Mouse (Mus musculus) limb, embryonic 12.5 days (tissue): ENCODE data around the gene Dnajb6. TPM values are rescaled to one million over a fixed set of nuclear protein-coding genes. Genes with fewer than 3 reads are reported as not detected.

Experiments used
- ATAC-seq: fragments of 200-750 bp; cut with Nextera tagmentation; 2 replicates; pipeline ENCODE4 v1.8.0; 2017; ENCODE audit warnings: low read depth, moderate TSS enrichment; ENCODE audit not compliant: insufficient number of reproducible peaks, insufficient read depth, low FRiP score, low TSS enrichment
- H3K27ac ChIP-seq: fragments of 300-500 bp; sonication (generic); 2 replicates; pipeline ENCODE4 v1.5.1; 2016; ENCODE audit warnings: mild to moderate bottlenecking, moderate library complexity
- H3K27me3 ChIP-seq: fragments of 300-500 bp; sonication (generic); 2 replicates; pipeline ENCODE4 v1.6.1; 2016; ENCODE audit warnings: mild to moderate bottlenecking, moderate library complexity
- H3K36me3 ChIP-seq: fragments of 300-500 bp; sonication (generic); 2 replicates; pipeline ENCODE4 v1.6.1; 2016; ENCODE audit warnings: mild to moderate bottlenecking, moderate library complexity
- H3K4me1 ChIP-seq: fragments of 300-500 bp; sonication (generic); replicated peaks from 2 replicates; pipeline ENCODE4 v1.6.1; 2016
- H3K4me2 ChIP-seq: fragments of 300-500 bp; sonication (generic); 2 replicates; pipeline ENCODE4 v1.6.1; 2016; ENCODE audit warnings: mild to moderate bottlenecking, moderate library complexity
- H3K4me3 ChIP-seq: fragments of 300-500 bp; sonication (generic); replicated peaks from 2 replicates; pipeline ENCODE4 v1.5.1; 2016; ENCODE audit warnings: mild to moderate bottlenecking
- H3K9ac ChIP-seq: fragments of 300-500 bp; sonication (generic); replicated peaks from 2 replicates; pipeline ENCODE4 v1.6.1; 2016; ENCODE audit warnings: mild to moderate bottlenecking, moderate library complexity
- H3K9me3 ChIP-seq: fragments of 300-500 bp; sonication (generic); 2 replicates; pipeline ENCODE4 v1.6.1; 2016; ENCODE audit warnings: mild to moderate bottlenecking, moderate library complexity
- WGBS: fragments of 180-500 bp; shearing (Covaris S2); methylation state at CpG from one replicate; pipeline ENCODE4 v1.1.7; 2016; 5-methylcytosine and 5-hydroxymethylcytosine counted together
- polyA plus RNA-seq: library from polyadenylated mRNA; unstranded; fragments of >200 nt; fragmentation: Nextera tagmentation; extraction: Ambion mirVana; gene quantifications from 2 replicates; pipeline ENCODE4 v1.2.1, GENCODE M21; 2016

Dnajb6 gene
- polyA plus RNA-seq, 1 experiment from 2014 or later: 173 TPM

- H3K4me3 ChIP-seq: peak overlapping the region; percentile 97
- peak overlapping the region; percentile 96 for H3K9ac ChIP-seq
- H3K4me2 ChIP-seq: peak overlapping the region; percentile 80
- H3K4me1 ChIP-seq: peaks cover 23% of the 10 kb centered on the region
- H3K27me3 ChIP-seq: no peaks in the 10 kb centered on the region
- WGBS: 55% methylated on average over 6 of the region's 6 CpGs
- H3K36me3 ChIP-seq: no peaks in the 10 kb centered on the region
- H3K9me3 ChIP-seq: no peaks in the 10 kb centered on the region
- no peak for ATAC-seq
- peak overlapping the region; percentile 95 for H3K27ac ChIP-seq
Measured at GRCm38 (mm10) chr5:29734831-29735510, 517 bp upstream of the Dnajb6 start.

- Histone ChIP-seq H3K4me3 (peak overlapping the region; percentile 97), H3K27ac (peak overlapping the region; percentile 95), H3K36me3 (no peaks in the 10 kb centered on the region), H3K4me2 (peak overlapping the region; percentile 80), H3K27me3 (no peaks in the 10 kb centered on the region), H3K9me3 (no peaks in the 10 kb centered on the region), H3K4me1 (peaks cover 23% of the 10 kb centered on the region), H3K9ac (peak overlapping the region; percentile 96)
- ATAC-seq: peak; percentile 72
- 2% methylated on average over 48 of the region's 48 CpGs for WGBS
Measured at GRCm38 (mm10) chr5:29736073-29736900, 799 bp downstream of the Dnajb6 start.

GRCm38 (mm10) chr5:29736942-29737341 is 1.5 kb downstream of the Dnajb6 start:
- Histone ChIP-seq H3K36me3 (peaks cover under 1% of the 10 kb centered on the region; the same call in 1 of the 2 replicates), H3K9ac (peak overlapping the region; percentile 96), H3K4me1 (peaks cover 23% of the 10 kb centered on the region), H3K9me3 (no peaks in the 10 kb centered on the region), H3K27ac (no peak overlapping the region), H3K4me3 (peak overlapping the region; percentile 97), H3K27me3 (no peaks in the 10 kb centered on the region), H3K4me2 (peak overlapping the region; percentile 80)
- WGBS: 65% methylated on average over 9 of the region's 9 CpGs
- no peak for ATAC-seq

- H3K36me3 ChIP-seq: peaks cover 6% of the 10 kb centered on the region
- peak overlapping the region; percentile 80 for H3K4me2 ChIP-seq
- no peak overlapping the region for H3K27ac ChIP-seq
- peak overlapping the region; percentile 96; the same call in 1 of the 2 replicates for H3K9ac ChIP-seq
- no peaks in the 10 kb centered on the region for H3K9me3 ChIP-seq
- 95% methylated on average over 5 of the region's 5 CpGs for WGBS
- ATAC-seq: no peak
- peak overlapping the region; percentile 97 for H3K4me3 ChIP-seq
- H3K4me1 ChIP-seq: peaks cover 23% of the 10 kb centered on the region
- H3K27me3 ChIP-seq: no peaks in the 10 kb centered on the region
Measured at GRCm38 (mm10) chr5:29737471-29737870, 2.0 kb downstream of the Dnajb6 start.

- Histone ChIP-seq H3K27ac (no peak overlapping the region), H3K9me3 (no peaks in the 10 kb centered on the region), H3K4me2 (no peak overlapping the region), H3K9ac (no peak overlapping the region), H3K4me3 (no peak overlapping the region), H3K36me3 (peaks cover 12% of the 10 kb centered on the region), H3K27me3 (no peaks in the 10 kb centered on the region), H3K4me1 (peaks cover 23% of the 10 kb centered on the region)
- 75% methylated on average over 4 of the region's 4 CpGs for WGBS
- ATAC-seq: no peak
Measured at GRCm38 (mm10) chr5:29738076-29738475, 2.6 kb downstream of the Dnajb6 start.

GRCm38 (mm10) chr5:29740651-29741050 is 5.2 kb downstream of the Dnajb6 start:
- H3K4me3 ChIP-seq: no peak overlapping the region
- no peak for ATAC-seq
- 87% methylated on average over 1 of the region's 1 CpGs for WGBS
- H3K4me1 ChIP-seq: peaks cover 19% of the 10 kb centered on the region
- H3K9ac ChIP-seq: no peak overlapping the region
- no peak overlapping the region for H3K4me2 ChIP-seq
- no peak overlapping the region for H3K27ac ChIP-seq
- H3K27me3 ChIP-seq: no peaks in the 10 kb centered on the region
- peaks cover 14% of the 10 kb centered on the region for H3K36me3 ChIP-seq
- H3K9me3 ChIP-seq: no peaks in the 10 kb centered on the region

GRCm38 (mm10) chr5:29741093-29741492 is 5.6 kb downstream of the Dnajb6 start:
- no peak overlapping the region for H3K4me3 ChIP-seq
- peaks cover 14% of the 10 kb centered on the region for H3K36me3 ChIP-seq
- H3K9ac ChIP-seq: no peak overlapping the region
- no peak for ATAC-seq
- H3K27ac ChIP-seq: no peak overlapping the region
- H3K27me3 ChIP-seq: no peaks in the 10 kb centered on the region
- WGBS: 83% methylated on average over 4 of the region's 4 CpGs
- no peaks in the 10 kb centered on the region for H3K9me3 ChIP-seq
- no peak overlapping the region for H3K4me2 ChIP-seq
- peaks cover 19% of the 10 kb centered on the region for H3K4me1 ChIP-seq

GRCm38 (mm10) chr5:29747661-29748060 is 12.2 kb downstream of the Dnajb6 start:
- no peak overlapping the region for H3K27ac ChIP-seq
- ATAC-seq: no peak
- H3K27me3 ChIP-seq: no peaks in the 10 kb centered on the region
- no peaks in the 10 kb centered on the region for H3K4me1 ChIP-seq
- WGBS: 95% methylated on average over 2 of the region's 2 CpGs
- peaks cover 49% of the 10 kb centered on the region for H3K36me3 ChIP-seq
- H3K9me3 ChIP-seq: no peaks in the 10 kb centered on the region
- no peak overlapping the region for H3K4me3 ChIP-seq
- H3K9ac ChIP-seq: no peak overlapping the region
- H3K4me2 ChIP-seq: no peak overlapping the region

GRCm38 (mm10) chr5:29751306-29751705 is 15.8 kb downstream of the Dnajb6 start:
- Histone ChIP-seq H3K36me3 (peaks cover 77% of the 10 kb centered on the region), H3K27ac (no peak overlapping the region), H3K4me3 (no peak overlapping the region), H3K9ac (no peak overlapping the region), H3K27me3 (no peaks in the 10 kb centered on the region), H3K4me1 (no peaks in the 10 kb centered on the region), H3K4me2 (no peak overlapping the region), H3K9me3 (no peaks in the 10 kb centered on the region)
- no peak for ATAC-seq

GRCm38 (mm10) chr5:29752894-29753293 is 17.4 kb downstream of the Dnajb6 start:
- no peaks in the 10 kb centered on the region for H3K27me3 ChIP-seq
- no peak for ATAC-seq
- peaks cover 88% of the 10 kb centered on the region for H3K36me3 ChIP-seq
- H3K4me2 ChIP-seq: no peak overlapping the region
- H3K9ac ChIP-seq: no peak overlapping the region
- H3K9me3 ChIP-seq: no peaks in the 10 kb centered on the region
- H3K4me3 ChIP-seq: no peak overlapping the region
- no peaks in the 10 kb centered on the region for H3K4me1 ChIP-seq
- H3K27ac ChIP-seq: no peak overlapping the region

- H3K9me3 ChIP-seq: no peaks in the 10 kb centered on the region
- no peak overlapping the region for H3K4me2 ChIP-seq
- H3K27me3 ChIP-seq: no peaks in the 10 kb centered on the region
- H3K4me1 ChIP-seq: peaks cover 5% of the 10 kb centered on the region; the same call in 1 of the 2 replicates
- peaks cover 86% of the 10 kb centered on the region for H3K36me3 ChIP-seq
- no peak for ATAC-seq
- no peak overlapping the region for H3K27ac ChIP-seq
- no peak overlapping the region for H3K9ac ChIP-seq
- WGBS: 82% methylated on average over 5 of the region's 5 CpGs
- H3K4me3 ChIP-seq: no peak overlapping the region
Measured at GRCm38 (mm10) chr5:29759318-29759717, 23.8 kb downstream of the Dnajb6 start.
